Mouse (Mus musculus) lung, adult 18-20 months (tissue): Measurements from ENCODE around the gene Leprot.
A peak's percentile ranks its signal among the peaks of the same experiment; 100 is the strongest.

Source experiments
- DNase-seq, 2 experiments: peaks; one replicate each; pipeline ENCODE4 v3.0.0; 2022; ENCODE audit warnings: mixed read lengths in 2 of 2

Gene Leprot

DNA sequence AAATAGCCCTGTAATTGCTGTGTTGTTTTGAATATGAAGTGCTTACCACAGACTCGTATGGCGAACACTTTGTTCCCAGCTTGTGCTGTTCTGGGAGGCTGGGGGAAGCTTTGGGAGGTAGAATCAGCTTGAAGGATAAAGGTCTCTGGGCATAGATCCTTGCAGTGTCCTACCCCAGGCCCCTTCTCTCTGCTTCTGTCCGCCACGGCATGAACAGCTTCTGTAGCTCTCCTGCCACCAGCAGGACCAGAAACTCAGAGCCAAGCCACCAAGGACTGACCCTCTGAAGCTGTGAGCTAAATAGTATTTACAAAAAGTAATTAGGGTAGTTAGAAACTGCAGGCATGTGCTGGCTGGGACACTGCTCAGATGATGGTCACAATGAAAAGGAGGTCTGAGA is 17.2 kb downstream of the Leprot start:
- DNase-seq = no peak

- no peak for DNase-seq
These were observed 21.6 kb downstream of the Leprot start for GRCm38 (mm10) chr4:101669161-101669560.

GRCm38 (mm10) chr4:101669811-101670210 is 22.3 kb downstream of the Leprot start:
- DNase-seq = no peak

- no peak for DNase-seq
These were observed 27.3 kb downstream of the Leprot start for GRCm38 (mm10) chr4:101674790-101675189.

GRCm38 (mm10) chr4:101675726-101676125 is 28.2 kb downstream of the Leprot start:
- peak; percentile 59 to 73 for DNase-seq

DNA sequence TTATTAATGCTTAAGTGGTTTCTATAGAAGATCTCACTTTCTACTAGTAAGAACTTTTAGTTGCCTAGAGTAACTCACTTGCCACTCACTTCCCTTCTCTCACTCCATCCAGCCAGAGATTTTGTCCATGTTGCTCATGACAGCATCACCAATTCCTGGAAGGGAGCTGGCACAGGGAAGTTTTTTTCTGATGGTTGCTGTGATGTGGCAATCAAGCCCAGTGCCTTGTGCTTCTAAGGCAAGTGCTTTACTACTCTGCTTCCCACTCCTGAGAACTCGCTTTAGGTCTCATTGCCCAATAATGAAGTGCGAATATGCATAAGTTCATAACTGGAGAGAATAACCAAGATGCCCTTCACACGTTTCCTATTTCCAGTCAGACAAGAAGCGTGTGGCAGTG is 35.1 kb downstream of the Leprot start:
- DNase-seq = no peak

DNA sequence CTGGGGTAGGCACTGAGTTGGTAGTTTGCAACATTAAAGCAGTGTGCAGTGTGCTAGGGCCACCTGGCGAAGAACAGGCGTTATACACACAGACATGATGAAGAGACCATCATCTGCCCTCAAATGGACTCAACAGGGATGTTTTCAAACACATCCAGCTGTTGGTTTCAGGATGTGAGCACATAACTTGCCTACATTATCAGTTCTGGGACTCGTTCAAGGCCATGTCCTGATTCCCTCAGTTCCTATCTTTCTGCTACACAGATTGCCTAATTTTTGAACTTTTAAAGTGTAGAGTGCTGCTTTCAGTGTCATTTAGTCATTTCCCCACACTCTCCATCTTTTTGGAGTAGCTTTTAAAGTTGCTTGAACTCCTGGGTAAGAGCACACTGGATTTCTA is 35.6 kb downstream of the Leprot start:
- no peak for DNase-seq

DNA sequence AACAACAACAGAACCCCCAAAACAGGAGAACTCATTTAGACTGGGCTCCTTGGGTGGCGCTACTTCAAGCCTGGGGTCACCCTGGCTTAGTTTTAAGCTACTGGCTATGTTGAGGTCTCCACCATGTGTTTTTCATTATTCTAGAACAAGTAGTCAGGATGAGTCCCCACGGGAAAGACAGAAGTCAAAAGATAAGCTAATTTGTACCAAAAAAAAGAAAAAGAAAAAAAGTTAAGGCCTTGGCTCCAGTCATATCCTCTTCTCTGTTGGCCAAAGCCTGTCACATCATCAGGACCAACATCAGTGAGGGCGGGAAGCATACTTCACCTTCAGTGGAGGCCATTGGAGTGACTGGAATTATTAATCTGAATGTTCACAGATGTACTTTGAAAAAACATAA is 37.3 kb downstream of the Leprot start:
- no peak for DNase-seq

GRCm38 (mm10) chr4:101686227-101686810 is 38.8 kb downstream of the Leprot start:
- DNase-seq = no peak

- DNase-seq = no peak
These were observed 41.7 kb downstream of the Leprot start for GRCm38 (mm10) chr4:101689241-101689640.

GRCm38 (mm10) chr4:101689645-101690044 is 42.1 kb downstream of the Leprot start:
- DNase-seq = no peak

- DNase-seq = peak; percentile 57 to 58
These were observed 45.4 kb downstream of the Leprot start for GRCm38 (mm10) chr4:101692892-101693291.

DNA sequence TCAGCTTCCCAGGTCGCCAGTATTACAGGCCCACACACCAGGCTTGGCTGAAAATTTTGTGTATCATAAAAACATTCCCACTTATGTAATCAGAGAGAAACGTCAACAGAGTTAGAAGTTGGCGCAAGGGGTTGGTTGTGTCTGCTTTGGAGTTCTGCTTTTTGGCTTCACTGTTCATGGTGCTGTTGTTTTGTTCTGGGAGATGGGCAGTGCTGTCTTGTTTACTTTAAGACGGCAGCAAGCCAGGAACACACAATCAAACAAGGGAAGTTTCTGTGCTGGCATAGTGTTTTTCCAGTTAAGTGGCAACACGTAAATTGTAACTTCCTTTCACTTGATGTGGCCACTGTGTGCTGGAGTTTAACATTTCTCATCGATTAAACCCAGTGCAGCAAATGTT is 47.0 kb downstream of the Leprot start:
- DNase-seq = peak; percentile 67 to 80

DNA sequence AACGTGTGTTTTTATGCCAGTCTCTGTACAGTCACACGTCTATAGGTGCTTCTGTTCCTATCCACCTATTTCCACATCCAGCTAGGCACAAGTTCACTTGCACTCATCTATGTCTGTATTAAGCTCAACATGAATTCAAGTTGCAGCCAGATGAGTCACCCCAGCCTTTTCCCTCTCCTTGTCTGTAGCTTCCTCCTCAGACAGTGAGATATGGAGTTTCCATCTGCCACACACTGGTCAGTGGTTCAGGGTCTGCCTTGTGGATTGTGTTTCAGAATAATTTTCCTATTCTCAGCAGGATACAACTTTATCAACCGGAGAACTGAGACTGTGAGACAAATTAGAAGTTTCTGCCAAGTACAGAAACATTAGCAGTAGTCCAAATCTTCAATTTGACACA is 49.7 kb downstream of the Leprot start:
- no peak for DNase-seq

DNA sequence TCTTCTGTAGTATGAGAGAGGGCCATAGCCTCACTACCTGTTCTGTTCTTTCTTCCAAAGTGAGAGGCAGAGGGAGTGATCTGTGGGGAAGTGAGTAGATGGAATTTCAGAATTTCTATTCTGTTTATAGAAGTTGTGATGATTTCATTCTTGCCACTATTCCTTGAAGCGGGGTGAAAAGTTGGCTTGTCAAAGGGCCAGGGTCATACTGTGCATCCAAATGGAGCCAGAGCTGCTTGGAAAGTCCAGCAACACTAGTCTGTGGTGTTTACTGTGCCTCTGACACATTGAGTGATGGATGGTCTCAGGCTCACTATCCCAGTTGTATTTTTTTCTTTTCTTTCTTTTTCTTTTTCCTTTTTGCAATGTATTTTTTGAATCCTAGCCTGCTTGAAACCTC is 51.9 kb downstream of the Leprot start:
- DNase-seq = peak in 1 of 2 experiments; percentile 34

- DNase-seq = no peak
These were observed 53.5 kb downstream of the Leprot start for GRCm38 (mm10) chr4:101700892-101701640.

GRCm38 (mm10) chr4:101705325-101705724 is 57.8 kb downstream of the Leprot start:
- DNase-seq = no peak

GRCm38 (mm10) chr4:101707234-101707633 is 59.7 kb downstream of the Leprot start:
- no peak for DNase-seq

GRCm38 (mm10) chr4:101707953-101708352 is 60.4 kb downstream of the Leprot start:
- DNase-seq = no peak
